Mouse (Mus musculus) large intestine, adult 2 months (tissue): ENCODE results near the gene Zfp60. TPM values are rescaled to one million over a fixed set of nuclear protein-coding genes. Genes with fewer than 3 reads are reported as not detected.
"Not testable (repeated sequence)": the region's sequence is repeated elsewhere in the genome, so short reads cannot be mapped to it uniquely, and the experiment has no call there.

Experiments
- DNase-seq: peaks from one replicate; pipeline ENCODE4 v3.0.0-alpha.2; 2012; ENCODE audit warnings: low read depth, low spot score
- WGBS: fragments of 180-500 bp; shearing (Covaris S2); methylation state at CpG from one replicate; pipeline ENCODE4 v1.1.7; 2018; 5-methylcytosine and 5-hydroxymethylcytosine counted together
- polyA plus RNA-seq: library from polyadenylated mRNA; depleted of rRNA; stranded (reverse); fragments of >200 nt; gene quantifications from 2 replicates; pipeline ENCODE4 v1.2.3, GENCODE M21; 2012; rRNA removed

Zfp60 gene
- polyA plus RNA-seq, 1 experiment: 1.1 TPM

GRCm38 (mm10) chr7:27765176-27765886 is 34.1 kb downstream of the Zfp60 start:
- WGBS: 13% methylated on average over 17 of the region's 17 CpGs
- no peak for DNase-seq

GRCm38 (mm10) chr7:27789306-27789705 is 58.1 kb downstream of the Zfp60 start:
- 84% methylated on average over 5 of the region's 5 CpGs for WGBS
- no peak for DNase-seq

- WGBS: 11% methylated on average over 3 of the region's 3 CpGs
Measured at GRCm38 (mm10) chr7:27793865-27794264, 62.7 kb downstream of the Zfp60 start.

GRCm38 (mm10) chr7:27794566-27794965 is 63.4 kb downstream of the Zfp60 start:
- DNase-seq: no peak

More at GRCm38 (mm10) chr7:27793865-27794264, 62.7 kb downstream of the Zfp60 start:
- DNase-seq: not testable (repeated sequence)

- WGBS: 33% methylated on average over 8 of the region's 8 CpGs
- no peak for DNase-seq
Measured at GRCm38 (mm10) chr7:27797906-27798811, 67.0 kb downstream of the Zfp60 start.

GRCm38 (mm10) chr7:27801137-27801536 is 69.9 kb downstream of the Zfp60 start:
- WGBS: 47% methylated on average over 2 of the region's 2 CpGs
- DNase-seq: no peak

- 77% methylated on average over 5 of the region's 5 CpGs for WGBS
- no peak for DNase-seq
Measured at GRCm38 (mm10) chr7:27802986-27803385, 71.8 kb downstream of the Zfp60 start.

Other genes with a start within 250 kb of the Zfp60 start
- 54.5 and 60.4 TPM in 2 replicates for gene Sertad1, start 244.5 kb upstream of the Zfp60 start, polyA plus RNA-seq
- 1.1 and 1.2 TPM in 2 replicates for gene Prx, start 232.1 kb upstream of the Zfp60 start, polyA plus RNA-seq
- 0.56 and 0.73 TPM in 2 replicates for gene Hipk4, start 208.1 kb upstream of the Zfp60 start, polyA plus RNA-seq
- gene Pld3, start 178.2 kb upstream of the Zfp60 start, polyA plus RNA-seq: 61.4 and 63.0 TPM in 2 replicates
- 15.9 and 16.6 TPM in 2 replicates for gene 2310022A10Rik, start 178.2 kb upstream of the Zfp60 start, polyA plus RNA-seq
- 40.2 and 44.7 TPM in 2 replicates for gene Akt2, start 139.8 kb upstream of the Zfp60 start, polyA plus RNA-seq
- 0.12 and 0.38 TPM in 2 replicates for gene Ttc9b, start 77.5 kb upstream of the Zfp60 start, polyA plus RNA-seq
- gene Map3k10, start 56.8 kb upstream of the Zfp60 start, polyA plus RNA-seq: 10.8 and 11.4 TPM in 2 replicates
- 0.10 TPM in 2 replicates for gene Zfp607b, start 42.0 kb upstream of the Zfp60 start, polyA plus RNA-seq
- gene Zfp626, start 75.8 kb downstream of the Zfp60 start, polyA plus RNA-seq: 0.73 and 1.2 TPM in 2 replicates
- 0.53 and 1.1 TPM in 2 replicates for gene Zfp59, start 107.2 kb downstream of the Zfp60 start, polyA plus RNA-seq
- 0.37 and 0.80 TPM in 2 replicates for gene Zfp607a, start 126.1 kb downstream of the Zfp60 start, polyA plus RNA-seq
- 1.1 and 1.7 TPM in 2 replicates for gene Zfp974, start 198.1 kb downstream of the Zfp60 start, polyA plus RNA-seq
- 1.2 and 1.5 TPM in 2 replicates for gene Zfp780b, start 247.8 kb downstream of the Zfp60 start, polyA plus RNA-seq